Mouse (Mus musculus) lung, adult 2 months (tissue): ENCODE results near the gene Mpnd.

Experiments
- CTCF ChIP-seq: fragments of 200-500 bp; IDR thresholded peaks from 2 replicates; pipeline ENCODE4 v1.5.1; 2011; ENCODE audit warnings: mild to moderate bottlenecking, low read length, control low read depth; ENCODE audit not compliant: insufficient read depth
- POLR2A ChIP-seq: fragments of 200-500 bp; IDR thresholded peaks from 2 replicates; pipeline ENCODE4 v1.6.1; 2011; ENCODE audit warnings: low read depth, mild to moderate bottlenecking, control low read depth, low read length, borderline replicate concordance; ENCODE audit errors: extremely low read depth

DNA sequence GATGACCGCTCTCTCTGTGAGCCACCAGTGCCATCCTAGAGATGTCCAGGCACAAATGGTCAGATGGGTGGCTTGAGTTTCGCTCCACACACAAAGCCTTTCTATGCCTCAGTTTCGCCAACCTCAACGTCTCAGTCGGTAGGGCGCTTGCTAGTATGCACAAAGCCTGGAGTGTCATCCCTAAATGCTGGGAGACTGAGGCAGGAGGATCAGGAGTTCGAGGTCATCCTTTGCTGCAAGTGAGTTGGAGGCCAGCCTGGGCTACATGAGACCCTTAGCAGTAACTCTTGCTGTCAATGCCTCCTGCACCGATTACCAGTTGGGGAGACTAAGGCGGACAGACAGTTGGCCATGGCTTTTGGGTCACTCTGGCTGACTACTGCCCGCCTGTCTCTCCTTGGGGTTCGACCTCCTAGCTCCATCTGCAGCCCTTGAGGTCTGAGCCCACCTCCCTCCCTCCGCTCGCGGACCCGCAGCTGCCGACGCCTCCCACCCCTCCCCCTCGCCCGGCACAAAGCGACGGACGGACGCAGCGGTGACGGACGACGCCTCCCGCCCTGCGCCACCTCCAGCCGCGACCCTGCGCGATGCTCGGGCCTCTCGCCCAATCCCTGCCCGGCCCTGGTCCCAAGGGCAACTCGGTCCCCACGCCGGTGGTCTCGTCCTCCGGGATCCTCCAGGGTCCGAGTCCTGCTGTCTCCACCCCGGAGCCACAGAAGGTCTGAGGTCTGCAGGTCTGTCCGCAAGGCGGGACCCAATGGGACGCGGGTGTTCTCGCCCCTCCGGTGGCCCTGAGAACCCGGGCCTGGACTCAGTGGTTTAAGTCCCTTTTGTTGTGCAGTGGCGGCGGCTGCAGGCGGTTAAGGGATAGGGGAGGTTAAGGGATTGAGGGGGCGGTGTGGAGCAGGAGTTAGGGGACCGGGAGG lies 35.3 kb upstream of the Mpnd start, which contains the start of gene Shd:
- TF ChIP-seq POLR2A, result no peak
- TF ChIP-seq CTCF, result no peak
